Mouse (Mus musculus) olfactory bulb, adult 2 months (tissue): ENCODE measurements around the gene Pik3cb.

Source experiments
- CTCF ChIP-seq: fragments of 200-500 bp; IDR thresholded peaks from 2 replicates; pipeline ENCODE4 v1.5.1; 2012; ENCODE audit warnings: low read depth, mild to moderate bottlenecking, low read length, moderate library complexity; ENCODE audit not compliant: insufficient read depth
- POLR2A ChIP-seq: fragments of 200-500 bp; IDR thresholded peaks from 2 replicates; pipeline ENCODE4 v1.6.1; 2012; ENCODE audit warnings: mild to moderate bottlenecking, low read depth, low read length, moderate library complexity; ENCODE audit not compliant: insufficient read depth

DNA sequence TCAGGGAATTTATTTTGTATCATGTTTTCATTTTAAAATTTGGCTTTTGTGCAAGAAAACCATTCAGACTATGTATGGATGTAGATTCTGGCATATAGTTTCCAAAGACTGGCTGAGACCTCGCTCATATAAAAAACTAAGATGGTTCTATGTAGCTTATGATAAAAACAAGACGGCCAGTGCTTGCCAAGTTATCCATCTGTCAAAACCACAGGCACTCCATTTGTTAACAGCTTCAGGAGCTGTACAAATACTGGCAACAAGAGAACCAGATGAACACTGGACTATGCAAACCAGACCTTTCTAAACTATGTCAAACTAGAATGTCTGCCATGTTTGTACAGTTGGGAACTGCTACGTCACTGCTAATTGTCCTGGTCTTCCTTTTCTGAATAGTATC, 82.7 kb downstream of the Pik3cb start:
- no peak for TF ChIP-seq CTCF
- TF ChIP-seq POLR2A = no peak
